In genomic region chr2:30523727-30524126, GRCm38 (mm10) we compare ENCODE assay signal across 21 mouse cellular contexts. TPM values are rescaled to one million over a fixed set of nuclear protein-coding genes. Genes with fewer than 3 reads are reported as not detected.
DNase-seq lines count a peak whose midpoint lies in the region; ATAC-seq and TF ChIP-seq lines count a peak whose summit lies in the region.
"Had no signal": no experiment of that assay in that cellular context is flagged by ENCODE, and none has a peak within 500 bp of the region (broad histone marks: within the 10 kb centered on the region; RNA-seq: fewer than 3 reads in every experiment).

No protein-coding gene starts in this region.

- H3K9ac ChIP-seq in kidney, embryonic 16.5 days (replicated peaks; ENCODE audit: low read length) = no peak overlapping the region
- no peak overlapping the region for H3K9ac ChIP-seq in kidney, postnatal 0 days (ENCODE audit: low read depth, low read length)
- H3K9ac ChIP-seq in stomach, embryonic 16.5 days (ENCODE audit: low read length) = no peak overlapping the region
- no peak overlapping the region for H3K9ac ChIP-seq in hindbrain, embryonic 14.5 days
- H3K9ac ChIP-seq: embryonic facial prominence, embryonic 12.5 days; heart, embryonic 13.5 days had no signal

- H3K4me2 ChIP-seq in kidney, embryonic 16.5 days (replicated peaks; ENCODE audit: low read depth, low read length) = no peak overlapping the region
- no peak overlapping the region for H3K4me2 ChIP-seq in kidney, postnatal 0 days (ENCODE audit: low read length)
- H3K4me2 ChIP-seq in stomach, embryonic 16.5 days (ENCODE audit: low read depth, low read length) = no peak overlapping the region
- no peak overlapping the region for H3K4me2 ChIP-seq in hindbrain, embryonic 14.5 days (replicated peaks)
- H3K4me2 ChIP-seq: embryonic facial prominence, embryonic 12.5 days; heart, embryonic 13.5 days had no signal

- H3K9me3 ChIP-seq in kidney, embryonic 16.5 days (ENCODE audit: low read length) = no peaks in the 10 kb centered on the region
- no peaks in the 10 kb centered on the region for H3K9me3 ChIP-seq in kidney, postnatal 0 days (replicated peaks; ENCODE audit: low read length)
- H3K9me3 ChIP-seq in stomach, embryonic 16.5 days (replicated peaks; ENCODE audit: control insufficient read depth, low read length) = no peaks in the 10 kb centered on the region
- no peaks in the 10 kb centered on the region for H3K9me3 ChIP-seq in hindbrain, embryonic 14.5 days (ENCODE audit: control insufficient read depth, low read length)
- H3K9me3 ChIP-seq: embryonic facial prominence, embryonic 12.5 days; heart, embryonic 13.5 days; midbrain, embryonic 10.5 days had no signal

- TF ChIP-seq CTCF in kidney, postnatal 0 days (IDR thresholded peaks at IDR 0.05; ENCODE audit: low read depth) = no peak

- 65% methylated on average over 8 of the region's 8 CpGs for WGBS in kidney, embryonic 16.5 days
- WGBS in kidney, postnatal 0 days = 69% methylated on average over 6 of the region's 8 CpGs
- 66% methylated on average over 8 of the region's 8 CpGs for WGBS in stomach, embryonic 16.5 days
- WGBS in hindbrain, embryonic 14.5 days = 74% methylated on average over 8 of the region's 8 CpGs

- no peak for ATAC-seq in kidney, embryonic 16.5 days (ENCODE audit: low FRiP score, low TSS enrichment)
- 0 out of 2 replicates have a peak, but pooled peaks have one; percentile 47 for ATAC-seq in kidney, postnatal 0 days (replicated peaks; ENCODE audit: low FRiP score, low read depth)
- ATAC-seq in stomach, embryonic 16.5 days (ENCODE audit: insufficient read depth, low FRiP score) = 0 out of 2 replicates have a peak, but pooled peaks have one; percentile 14
- ATAC-seq in hindbrain, embryonic 14.5 days (ENCODE audit: low FRiP score) = no peak
- ATAC-seq: forebrain, embryonic 16.5 days; hindbrain, embryonic 16.5 days had no signal

- H3K4me3 ChIP-seq in kidney, embryonic 16.5 days (ENCODE audit: low read length) = no peak overlapping the region
- H3K4me3 ChIP-seq in kidney, postnatal 0 days (replicated peaks; ENCODE audit: low read depth, low read length) = no peak overlapping the region
- no peak overlapping the region for H3K4me3 ChIP-seq in stomach, embryonic 16.5 days (replicated peaks; ENCODE audit: low read length)
- H3K4me3 ChIP-seq in hindbrain, embryonic 14.5 days (replicated peaks; ENCODE audit: low read length) = no peak overlapping the region
- H3K4me3 ChIP-seq: embryonic facial prominence, embryonic 12.5 days; heart, embryonic 13.5 days; left cerebral cortex, adult 2 months; midbrain, embryonic 10.5 days had no signal

- no peaks in the 10 kb centered on the region for H3K27me3 ChIP-seq in kidney, embryonic 16.5 days (ENCODE audit: insufficient read depth, low read length)
- no peaks in the 10 kb centered on the region for H3K27me3 ChIP-seq in kidney, postnatal 0 days (ENCODE audit: insufficient read depth, low read length)
- H3K27me3 ChIP-seq in stomach, embryonic 16.5 days (ENCODE audit: control insufficient read depth, insufficient read depth, low read length) = no peaks in the 10 kb centered on the region
- no peaks in the 10 kb centered on the region for H3K27me3 ChIP-seq in hindbrain, embryonic 14.5 days (ENCODE audit: control insufficient read depth, insufficient read depth, low read length)
- H3K27me3 ChIP-seq: embryonic facial prominence, embryonic 12.5 days; heart, embryonic 13.5 days had no signal

- DNase-seq in kidney, adult 11 months = peak; percentile 57
- DNase-seq in ZHBTc4 (ENCODE audit: low read depth, low spot score) = peak; percentile 83
- DNase-seq in kidney, postnatal 0 days (ENCODE audit: low spot score) = peak; percentile 30
- no peak for DNase-seq in hindbrain, embryonic 14.5 days (ENCODE audit: low spot score)
- no peak for DNase-seq in left cerebral cortex, adult 8-10 months (ENCODE audit: low spot score in 2 of 2)
- no peak for DNase-seq in right cerebral cortex, postnatal 4 days
- DNase-seq: adrenal gland, adult 8-10 months; cerebellum, postnatal 14 days; heart, postnatal 36 days; lung, adult 2 months; lung, postnatal 4 days; right cerebral cortex, adult 18-20 months; spleen, adult 18-20 months had no signal

- H3K27ac ChIP-seq in kidney, embryonic 16.5 days (ENCODE audit: low read length) = no peak overlapping the region
- no peak overlapping the region for H3K27ac ChIP-seq in kidney, postnatal 0 days
- no peak overlapping the region for H3K27ac ChIP-seq in stomach, embryonic 16.5 days (ENCODE audit: low read length)
- H3K27ac ChIP-seq in hindbrain, embryonic 14.5 days = no peak overlapping the region
- H3K27ac ChIP-seq: heart, embryonic 13.5 days; left cerebral cortex, adult 2 months; midbrain, embryonic 10.5 days had no signal

- 0 out of 2 replicates have a peak, but pooled peaks cover 4% of the 10 kb centered on the region for H3K4me1 ChIP-seq in kidney, embryonic 16.5 days (ENCODE audit: insufficient read depth, low read length)
- peaks cover 8% of the 10 kb centered on the region; the same call in 1 of the 2 replicates for H3K4me1 ChIP-seq in kidney, postnatal 0 days (replicated peaks; ENCODE audit: insufficient read depth, low read length)
- peaks cover 4% of the 10 kb centered on the region for H3K4me1 ChIP-seq in stomach, embryonic 16.5 days (ENCODE audit: control insufficient read depth, insufficient read depth, low read length)
- H3K4me1 ChIP-seq in hindbrain, embryonic 14.5 days (replicated peaks; ENCODE audit: control insufficient read depth, insufficient read depth, low read length) = no peaks in the 10 kb centered on the region; the same call in 1 of the 2 replicates

- no peaks in the 10 kb centered on the region for H3K36me3 ChIP-seq in kidney, embryonic 16.5 days (ENCODE audit: insufficient read depth, low read length)
- no peaks in the 10 kb centered on the region for H3K36me3 ChIP-seq in kidney, postnatal 0 days (ENCODE audit: insufficient read depth, low read length)
- H3K36me3 ChIP-seq in stomach, embryonic 16.5 days (ENCODE audit: control insufficient read depth, insufficient read depth, low read length) = no peaks in the 10 kb centered on the region
- no peaks in the 10 kb centered on the region for H3K36me3 ChIP-seq in hindbrain, embryonic 14.5 days (replicated peaks; ENCODE audit: control insufficient read depth, insufficient read depth)
- H3K36me3 ChIP-seq: embryonic facial prominence, embryonic 12.5 days; heart, embryonic 13.5 days; midbrain, embryonic 10.5 days had no signal

RNA-seq across cellular contexts. Expression of gene Ier5l, which starts 49.7 kb away (rescaled TPM):
- 2.2 and 2.9 TPM in 2 replicates for polyA plus RNA-seq in kidney, embryonic 16.5 days (2015; fragmentation: Nextera tagmentation; extraction: Ambion mirVana)
- 3.5 and 8.1 TPM in 2 replicates for polyA plus RNA-seq in kidney, postnatal 0 days (2015; fragmentation: Nextera tagmentation; extraction: Ambion mirVana)
- polyA plus RNA-seq in stomach, embryonic 16.5 days (2015; fragmentation: Nextera tagmentation; extraction: Ambion mirVana) = 0.56 and 0.83 TPM in 2 replicates
- polyA plus RNA-seq in hindbrain, embryonic 14.5 days (2014; fragmentation: Nextera tagmentation; extraction: Ambion mirVana) = 2.4 and 2.7 TPM in 2 replicates
- 10 to 100 TPM; 18.3 to 21.6 (median 19.8) TPM for total RNA-seq in left cerebral cortex, adult 8-10 months (2022)

Comparison
In these comparisons a context has a peak if more than half of its experiments do, and no peak if none do; other contexts are left out.
1. ATAC-seq: peak in kidney, postnatal 0 days (single experiment) and stomach, embryonic 16.5 days (single experiment); none in kidney, embryonic 16.5 days (single experiment) and hindbrain, embryonic 14.5 days (single experiment).
2. DNase-seq: peak in kidney, adult 11 months (single experiment), ZHBTc4 (single experiment) and kidney, postnatal 0 days (single experiment); none in hindbrain, embryonic 14.5 days (single experiment), left cerebral cortex, adult 8-10 months (0 of 2) and right cerebral cortex, postnatal 4 days (single experiment).